Mouse (Mus musculus) CH12.LX (cell line): ENCODE data around the gene Qpctl. TPM values are rescaled to one million over a fixed set of nuclear protein-coding genes. Genes with fewer than 3 reads are reported as not detected.

Source experiments
- DNase-seq: peaks from one replicate; pipeline ENCODE4 v3.0.0-alpha.2; 2013; ENCODE audit errors: extremely low read depth
- H3K27ac ChIP-seq: 2 replicates; pipeline ENCODE4 v1.5.1; 2012; ENCODE audit warnings: low read depth, mild to moderate bottlenecking, control low read depth, moderate library complexity; ENCODE audit not compliant: insufficient read depth
- H3K27me3 ChIP-seq: replicated peaks from 2 replicates; pipeline ENCODE3; 2012; ENCODE audit warnings: inconsistent platforms
- H3K36me3 ChIP-seq, 2 experiments: replicated peaks in 1 of 2; 2 replicates each; pipeline versions ENCODE3 to v1.6.1; 2012; ENCODE audit warnings: inconsistent platforms in 1 of 2, low read length in 1 of 2, mild to moderate bottlenecking in 1 of 2, mixed read lengths in 1 of 2, moderate library complexity in 1 of 2; ENCODE audit not compliant: control insufficient read depth in 1 of 2, insufficient read depth in 1 of 2
- H3K4me1 ChIP-seq, 2 experiments: 2 replicates each; pipeline ENCODE4 v1.6.1; 2012; ENCODE audit warnings: inconsistent platforms in 1 of 2, moderate library complexity in 1 of 2; ENCODE audit not compliant: insufficient read depth in 2 of 2, control insufficient read depth in 1 of 2
- H3K4me2 ChIP-seq: 2 replicates; pipeline ENCODE4 v1.6.1; 2012; ENCODE audit warnings: low read depth, mild to moderate bottlenecking, control low read depth; ENCODE audit not compliant: poor library complexity, insufficient read depth, severe bottlenecking
- H3K4me3 ChIP-seq, 3 experiments: fragments of 150-350 bp in 1 of 3; sonication (generic) in 1 of 3; replicated peaks in 1 of 3; 2 replicates each; pipeline versions ENCODE3 to v1.5.1; 2011 to 2012; ENCODE audit warnings: low read depth in 2 of 3, low read length in 2 of 3, mild to moderate bottlenecking in 2 of 3, moderate library complexity in 2 of 3, control low read depth in 1 of 3, improper control_type of control experiment in 1 of 3, inconsistent platforms in 1 of 3, mixed read lengths in 1 of 3; ENCODE audit not compliant: poor library complexity in 1 of 3
- H3K79me2 ChIP-seq: replicated peaks from 2 replicates; pipeline ENCODE4 v1.6.1; 2012; ENCODE audit warnings: mild to moderate bottlenecking, moderate library complexity; ENCODE audit not compliant: control insufficient read depth, poor library complexity, insufficient read depth, severe bottlenecking; ENCODE audit errors: extremely low read depth
- H3K9ac ChIP-seq: 2 replicates; pipeline ENCODE4 v1.6.1; 2012; ENCODE audit warnings: low read depth, mild to moderate bottlenecking, control low read depth, moderate library complexity; ENCODE audit not compliant: insufficient read depth
- H3K9me3 ChIP-seq: replicated peaks from 2 replicates; pipeline ENCODE3; 2012; ENCODE audit warnings: low read length, inconsistent platforms, mixed read lengths
- BHLHE40 ChIP-seq: IDR thresholded peaks from 2 replicates; pipeline ENCODE4 v1.6.1; 2011; ENCODE audit warnings: mild to moderate bottlenecking, low read depth, low read length, improper control_type of control experiment
- CHD1 ChIP-seq: IDR thresholded peaks from 2 replicates; pipeline ENCODE4 v1.6.1; 2012; ENCODE audit warnings: low read depth, low read length, improper control_type of control experiment, inconsistent platforms
- CHD2 ChIP-seq: IDR thresholded peaks from 2 replicates; pipeline ENCODE4 v1.6.1; 2011; ENCODE audit warnings: low read length, improper control_type of control experiment
- E2F4 ChIP-seq: IDR thresholded peaks from 2 replicates; pipeline ENCODE4 v1.6.1; 2011; ENCODE audit warnings: low read depth, low read length, improper control_type of control experiment; ENCODE audit not compliant: insufficient replicate concordance
- ELF1 ChIP-seq: IDR thresholded peaks from 2 replicates; pipeline ENCODE4 v1.6.1; 2014; ENCODE audit warnings: low read depth, mild to moderate bottlenecking, inconsistent platforms, low read length, improper control_type of control experiment
- EP300 ChIP-seq: IDR thresholded peaks from 2 replicates; pipeline ENCODE4 v1.6.1; 2011; ENCODE audit warnings: low read length, improper control_type of control experiment
- ETS1 ChIP-seq: conservative IDR thresholded peaks from 2 replicates; pipeline ENCODE4 v1.6.1; 2012; ENCODE audit warnings: low read depth, mild to moderate bottlenecking, inconsistent platforms, low read length, improper control_type of control experiment, moderate library complexity
- HCFC1 ChIP-seq: IDR thresholded peaks from 2 replicates; pipeline ENCODE4 v1.6.1; 2012; ENCODE audit warnings: low read depth, mild to moderate bottlenecking, inconsistent platforms, low read length, improper control_type of control experiment
- IRF4 ChIP-seq: IDR thresholded peaks from 2 replicates; pipeline ENCODE4 v1.6.1; 2014; ENCODE audit warnings: low read depth, mild to moderate bottlenecking, inconsistent platforms, low read length, improper control_type of control experiment
- JUN ChIP-seq: IDR thresholded peaks from 2 replicates; pipeline ENCODE4 v1.6.1; 2011; ENCODE audit warnings: low read depth, mild to moderate bottlenecking, low read length, improper control_type of control experiment, moderate library complexity; ENCODE audit not compliant: insufficient read depth
- JUND ChIP-seq: conservative IDR thresholded peaks from 2 replicates; pipeline ENCODE4 v1.6.1; 2011; ENCODE audit warnings: low read depth, low read length, improper control_type of control experiment
- MAZ ChIP-seq: IDR thresholded peaks from 2 replicates; pipeline ENCODE4 v1.6.1; 2012; ENCODE audit warnings: low read depth, mild to moderate bottlenecking, inconsistent platforms, low read length, improper control_type of control experiment, moderate library complexity
- MXI1 ChIP-seq: IDR thresholded peaks from 2 replicates; pipeline ENCODE4 v1.6.1; 2011; ENCODE audit warnings: mild to moderate bottlenecking, low read depth, low read length, improper control_type of control experiment
- NELFE ChIP-seq: IDR thresholded peaks from 2 replicates; pipeline ENCODE4 v1.6.1; 2011; ENCODE audit warnings: low read depth, low read length, improper control_type of control experiment
- NRF1 ChIP-seq: IDR thresholded peaks from 2 replicates; pipeline ENCODE4 v1.6.1; 2014; ENCODE audit warnings: low read depth, mild to moderate bottlenecking, inconsistent platforms, low read length, improper control_type of control experiment, moderate library complexity
- PAX5 ChIP-seq: IDR thresholded peaks from 2 replicates; pipeline ENCODE4 v1.6.1; 2012; ENCODE audit warnings: low read length, inconsistent platforms, mixed read lengths
- POLR2A ChIP-seq: IDR thresholded peaks from 2 replicates; pipeline ENCODE4 v1.6.1; 2011; ENCODE audit warnings: low read depth, mild to moderate bottlenecking, improper control_type of control experiment, low read length
- SIN3A ChIP-seq: IDR thresholded peaks from 2 replicates; pipeline ENCODE4 v1.6.1; 2012; ENCODE audit warnings: low read length, improper control_type of control experiment, inconsistent platforms
- SMC3 ChIP-seq: IDR thresholded peaks from 2 replicates; pipeline ENCODE4 v1.6.1; 2011; ENCODE audit warnings: low read depth, low read length, improper control_type of control experiment
- TBP ChIP-seq: conservative IDR thresholded peaks from 2 replicates; pipeline ENCODE4 v1.6.1; 2011; ENCODE audit warnings: low read depth, low read length, improper control_type of control experiment
- TCF12 ChIP-seq: IDR thresholded peaks from 2 replicates; pipeline ENCODE4 v1.6.1; 2014; ENCODE audit warnings: low read depth, mild to moderate bottlenecking, inconsistent platforms, low read length, improper control_type of control experiment
- ZKSCAN1 ChIP-seq: IDR thresholded peaks from 2 replicates; pipeline ENCODE4 v1.6.1; 2012; ENCODE audit warnings: low read depth, inconsistent platforms, low read length, improper control_type of control experiment, borderline replicate concordance
- ZNF384 ChIP-seq: IDR thresholded peaks from 2 replicates; pipeline ENCODE4 v1.6.1; 2012; ENCODE audit warnings: low read depth, low read length, improper control_type of control experiment, inconsistent platforms
- dilution Hi-C: fragments of 300-500 bp; cut with MboI; formaldehyde crosslinking; loops from 2 replicates; pipeline ENCODE4 v1.14.3; 2020; ENCODE audit warnings: low sequenced_read_pairs; ENCODE audit not compliant: extremely low pct_unique_long_range_greater_than_20kb, extremely low pct_ligation_motif_present
- in situ Hi-C: fragments of 300-500 bp; cut with MboI; formaldehyde crosslinking; loops from 3 replicates; pipeline ENCODE4 v1.14.3; 2019; ENCODE audit warnings: low sequenced_read_pairs, low pct_ligation_motif_present, low pct_unique_long_range_greater_than_20kb, mixed read lengths
- polyA plus RNA-seq: library from polyadenylated mRNA; unstranded; fragments of >175 nt; gene quantifications from 2 replicates; pipeline ENCODE4 v1.2.1, GENCODE M21; 2012; ENCODE audit warnings: low read depth; ENCODE audit not compliant: insufficient read length
- total RNA-seq, 2 experiments: library from RNA; depleted of rRNA; stranded (reverse); fragments of 300-350 nt in 1 of 2; fragments of >200 nt in 1 of 2; gene quantifications; 2 replicates each; pipeline ENCODE4 v1.2.3; 2012 to 2014

The Qpctl gene
- total and polyA plus RNA-seq, 3 experiments, result 5.2 to 9.8 (median 9.6) TPM

GRCm38 (mm10) chr7:19119083-19119482, 30.0 kb downstream of the Qpctl start:
- Histone ChIP-seq H3K79me2 (peaks cover 21% of the 10 kb centered on the region), H3K27ac (no peak overlapping the region), H3K27me3 (peaks cover 1% of the 10 kb centered on the region), H3K4me3 (no peak overlapping the region), H3K36me3 (peaks cover 0 to 5% of the 10 kb centered on the region in 2 experiments), H3K4me2 (0 out of 2 replicates have a peak overlapping the region, but pooled peaks have one; percentile 7), H3K4me1 (peaks cover 9 to 16% of the 10 kb centered on the region in 2 experiments; a peak in 3 of 4 replicates), H3K9me3 (peaks cover 10% of the 10 kb centered on the region), H3K9ac (no peak overlapping the region)
- TF ChIP-seq CHD2 (no peak), TCF12 (no peak), PAX5 (no peak), BHLHE40 (no peak), MXI1 (no peak), NELFE (no peak), ELF1 (no peak), JUND (no peak), JUN (no peak), EP300 (no peak), SIN3A (no peak), HCFC1 (no peak), E2F4 (no peak), SMC3 (no peak), CHD1 (no peak), MAZ (no peak), ZNF384 (no peak), ETS1 (no peak)
- dilution Hi-C loops, result no loop called here
- in situ Hi-C loops, result no loop called here
- no peak for DNase-seq

DNA sequence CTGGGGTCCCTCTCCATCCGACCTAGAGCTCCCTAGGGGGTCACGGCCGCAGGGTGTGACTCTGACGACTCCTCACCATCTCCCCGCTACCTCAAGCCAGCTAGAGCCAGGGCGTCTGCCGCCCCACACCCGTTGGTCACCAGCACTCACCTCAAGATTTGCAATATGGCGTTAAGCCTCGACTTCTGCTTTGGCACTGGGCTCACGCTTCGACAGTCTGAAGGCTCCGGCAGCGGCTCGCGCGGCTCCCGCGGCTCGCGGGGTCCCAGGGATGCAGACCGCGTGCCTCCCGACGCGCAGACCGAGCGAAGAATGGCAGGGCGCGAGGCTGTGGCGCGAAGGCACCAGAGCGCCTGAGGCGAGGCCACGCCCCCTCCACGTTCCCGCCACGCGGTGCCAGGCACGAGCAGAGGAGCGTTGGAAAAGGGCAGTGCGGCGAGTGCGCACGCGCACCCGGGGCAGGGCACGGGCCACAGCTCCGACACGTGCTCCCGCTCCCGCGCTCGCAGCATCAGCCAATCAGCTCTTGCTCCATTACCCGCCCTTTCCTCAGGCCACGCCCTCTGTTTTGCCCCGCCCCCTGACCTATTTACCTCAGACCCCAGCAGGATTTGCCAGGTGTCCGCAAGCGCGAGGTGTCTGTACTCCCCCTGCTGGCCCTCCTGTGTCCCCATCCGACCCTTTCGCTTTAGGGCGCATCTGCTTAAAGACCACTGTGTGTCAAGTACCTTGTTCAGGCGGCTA, 30.9 kb downstream of the Qpctl start, which contains the start of gene Gm4969:
Gm4969 (minus strand) TSS at position 341 of the 744 bp plus-strand sequence.
- H3K9ac ChIP-seq, result no peak within 1 kb of the TSS
- H3K9me3 ChIP-seq, result peaks cover 10% of the 10 kb centered on the region
- TF ChIP-seq MXI1 (no peak), TBP (no peak), ETS1 (no peak), PAX5 (no peak), ZKSCAN1 (no peak), POLR2A (no peak), IRF4 (no peak), NRF1 (no peak)
- H3K36me3 ChIP-seq, result peaks cover 0 to 3% of the 10 kb centered on the region in 2 experiments
- no peak for DNase-seq
- H3K27ac ChIP-seq, result no peak within 1 kb of the TSS
- dilution Hi-C loops, result no loop called here
- no peak within 1 kb of the TSS for H3K4me3 ChIP-seq
- peaks cover 9 to 16% of the 10 kb centered on the region in 2 experiments; a peak in 3 of 4 replicates for H3K4me1 ChIP-seq
- peaks cover 21% of the 10 kb centered on the region for H3K79me2 ChIP-seq
- peaks cover 10% of the 10 kb centered on the region for H3K27me3 ChIP-seq
- in situ Hi-C loops, result no loop called here
- H3K4me2 ChIP-seq, result 0 out of 2 replicates have a peak within 1 kb of the TSS, but pooled peaks have one; percentile 7
